Mouse (Mus musculus) stomach, postnatal 0 days (tissue): Measurements from ENCODE around the gene Ap2a1. TPM values are rescaled to one million over a fixed set of nuclear protein-coding genes. Genes with fewer than 3 reads are reported as not detected.
A peak's percentile ranks its signal among the peaks of the same experiment; 100 is the strongest.

ENCODE experiments used
- ATAC-seq: fragments of 200-750 bp; cut with Nextera tagmentation; 2 replicates; pipeline ENCODE4 v1.8.0; 2017; ENCODE audit not compliant: low FRiP score, low TSS enrichment
- DNase-seq: peaks from one replicate; pipeline ENCODE4 v3.0.0-alpha.2; 2016; ENCODE audit warnings: low spot score
- H3K27ac ChIP-seq: fragments of 300-500 bp; sonication (generic); replicated peaks from 2 replicates; pipeline ENCODE4 v1.5.1; 2014; ENCODE audit warnings: mild to moderate bottlenecking, control low read depth
- H3K27me3 ChIP-seq: fragments of 300-500 bp; sonication (generic); 2 replicates; pipeline ENCODE4 v1.6.1; 2014; ENCODE audit warnings: low read length; ENCODE audit not compliant: control insufficient read depth, insufficient read depth
- H3K36me3 ChIP-seq: fragments of 300-500 bp; sonication (generic); 2 replicates; pipeline ENCODE4 v1.6.1; 2014; ENCODE audit warnings: low read length, mixed read lengths; ENCODE audit not compliant: control insufficient read depth, insufficient read depth
- H3K4me1 ChIP-seq: fragments of 300-500 bp; sonication (generic); replicated peaks from 2 replicates; pipeline ENCODE4 v1.6.1; 2014; ENCODE audit warnings: antibody characterized with exemption; ENCODE audit not compliant: control insufficient read depth, insufficient read depth
- H3K4me2 ChIP-seq: fragments of 300-500 bp; sonication (generic); replicated peaks from 2 replicates; pipeline ENCODE4 v1.6.1; 2014; ENCODE audit warnings: low read depth, mild to moderate bottlenecking, control low read depth, moderate library complexity
- H3K4me3 ChIP-seq: fragments of 300-500 bp; sonication (generic); 2 replicates; pipeline ENCODE4 v1.5.1; 2014; ENCODE audit warnings: low read depth, low read length, control low read depth
- H3K9ac ChIP-seq: fragments of 300-500 bp; sonication (generic); 2 replicates; pipeline ENCODE4 v1.6.1; 2014; ENCODE audit warnings: mild to moderate bottlenecking, low read length, control low read depth, mixed read lengths
- H3K9me3 ChIP-seq: fragments of 300-500 bp; sonication (generic); 2 replicates; pipeline ENCODE4 v1.6.1; 2016; ENCODE audit warnings: low read length; ENCODE audit not compliant: control insufficient read depth
- CTCF ChIP-seq: IDR thresholded peaks from 2 replicates; pipeline ENCODE4 v1.5.1; 2016; ENCODE audit warnings: antibody characterized with exemption, low read depth, mild to moderate bottlenecking, moderate library complexity
- EP300 ChIP-seq: optimal IDR thresholded peaks from 2 replicates; pipeline ENCODE3; 2016; ENCODE audit warnings: antibody characterized with exemption
- WGBS: fragments of 180-500 bp; shearing (Covaris S2); extraction: QIAGEN DNeasy Blood & Tissue Kit; methylation state at CpG from one replicate; pipeline ENCODE4 v1.1.7; 2014; 5-methylcytosine and 5-hydroxymethylcytosine counted together
- polyA plus RNA-seq: library from polyadenylated mRNA; unstranded; fragments of >200 nt; fragmentation: Nextera tagmentation; extraction: Ambion mirVana; gene quantifications from 2 replicates; pipeline ENCODE4 v1.2.1, GENCODE M21; 2015

Ap2a1 gene
- polyA plus RNA-seq, 1 experiment from 2014 or later, result 29.3 TPM

DNA sequence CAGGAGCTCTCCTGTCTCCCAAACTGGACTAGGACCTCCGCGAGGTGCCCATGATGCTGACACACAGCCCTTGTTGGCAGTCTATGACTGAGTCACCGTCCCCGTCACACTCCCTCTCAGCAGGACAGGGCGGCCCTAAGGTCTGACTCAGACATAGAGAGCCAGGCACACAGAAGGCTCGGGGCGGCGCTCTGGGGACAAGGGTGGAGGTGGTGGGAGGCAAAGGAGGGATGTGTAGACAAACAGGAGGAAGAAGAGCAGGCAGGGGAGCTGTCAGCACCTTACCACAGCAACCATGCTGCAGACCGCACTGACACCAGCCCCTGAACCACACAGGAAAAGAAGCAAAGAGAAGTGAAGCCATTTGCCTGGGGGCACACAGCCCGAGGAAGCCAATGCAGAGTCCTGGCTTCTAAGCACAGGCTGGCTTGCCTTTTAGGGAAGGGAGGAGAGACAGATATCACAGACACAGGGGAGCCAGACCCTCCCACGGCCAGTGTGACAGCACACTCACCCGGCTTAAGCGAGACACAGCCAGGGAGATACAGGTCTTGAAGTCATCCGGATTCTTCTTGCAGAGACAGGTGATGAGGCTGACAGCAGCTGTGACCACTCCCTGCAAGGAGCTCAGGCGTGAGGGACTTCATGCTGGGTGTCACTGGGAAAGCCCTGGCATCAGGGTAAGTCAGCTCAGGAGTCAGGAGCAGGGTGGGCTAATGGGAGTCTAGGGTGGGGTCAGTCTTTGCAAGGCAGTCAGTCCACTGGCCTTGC is 20.4 kb downstream of the Ap2a1 start:
- WGBS, result 85% methylated on average over 15 of the region's 15 CpGs
- Histone ChIP-seq H3K4me2 (no peak overlapping the region), H3K27ac (no peak overlapping the region), H3K4me1 (no peaks in the 10 kb centered on the region), H3K27me3 (no peaks in the 10 kb centered on the region), H3K9ac (no peak overlapping the region), H3K4me3 (no peak overlapping the region), H3K36me3 (peaks cover 37% of the 10 kb centered on the region), H3K9me3 (no peaks in the 10 kb centered on the region)
- ATAC-seq (peak; percentile 56), DNase-seq (no peak)
- TF ChIP-seq CTCF (no peak), EP300 (no peak)

DNA sequence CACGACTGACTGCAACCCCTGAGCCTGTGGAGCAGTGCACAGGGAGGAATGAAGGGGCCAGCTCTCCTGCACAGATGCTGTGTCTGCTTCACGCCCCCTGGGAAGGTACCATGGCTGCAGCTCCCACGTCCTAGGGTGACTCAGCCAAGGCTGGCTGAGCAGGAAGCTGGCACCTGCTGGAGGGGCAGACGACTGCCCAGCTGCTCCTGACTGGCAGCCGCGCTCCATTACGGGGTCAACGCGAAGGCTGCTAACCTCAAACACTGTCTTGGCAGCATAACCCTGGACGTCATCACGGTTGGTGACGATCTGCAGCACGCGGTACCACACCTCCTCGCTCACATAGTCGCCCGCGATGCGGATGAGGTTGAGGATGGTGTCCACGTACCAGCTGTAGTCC is 23.9 kb downstream of the Ap2a1 start:
- no peak overlapping the region for H3K27ac ChIP-seq
- DNase-seq (no peak), ATAC-seq (no peak)
- no peaks in the 10 kb centered on the region for H3K9me3 ChIP-seq
- no peak overlapping the region for H3K4me2 ChIP-seq
- no peak overlapping the region for H3K9ac ChIP-seq
- WGBS, result 88% methylated on average over 20 of the region's 20 CpGs
- no peak overlapping the region for H3K4me3 ChIP-seq
- H3K36me3 ChIP-seq, result peaks cover 38% of the 10 kb centered on the region
- no peaks in the 10 kb centered on the region for H3K27me3 ChIP-seq
- no peak for TF ChIP-seq EP300
- TF ChIP-seq CTCF, result no peak
- no peaks in the 10 kb centered on the region; the same call in 1 of the 2 replicates for H3K4me1 ChIP-seq

DNA sequence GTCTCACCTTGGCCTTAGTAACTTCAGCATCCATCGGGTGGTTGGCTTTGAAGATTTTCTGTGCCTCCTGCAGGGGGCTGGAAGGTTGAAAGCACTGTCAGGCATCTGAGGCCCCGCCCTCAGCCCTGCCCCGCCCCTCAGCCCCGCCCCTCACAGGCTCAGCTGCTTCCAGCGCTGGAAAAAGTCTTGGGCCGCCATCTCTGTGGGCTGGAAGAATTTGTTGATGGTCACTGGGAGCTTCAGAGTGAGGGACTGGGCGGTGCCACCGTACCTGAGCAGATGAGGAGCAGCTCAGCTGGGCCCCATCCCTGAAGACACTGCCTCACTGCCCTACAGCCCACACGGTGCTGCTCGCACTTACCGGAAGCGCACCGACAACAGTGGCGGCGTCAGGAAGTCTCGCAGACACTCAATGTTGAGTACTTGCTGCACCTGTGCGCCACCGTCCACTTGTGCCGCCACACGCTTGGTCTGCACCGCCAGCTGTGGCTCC is 28.0 kb downstream of the Ap2a1 start:
- peak overlapping the region; percentile 54 for H3K4me2 ChIP-seq
- DNase-seq (peak; percentile 91), ATAC-seq (peak; percentile 59)
- H3K4me3 ChIP-seq, result peak overlapping the region; percentile 35
- WGBS, result 22% methylated on average over 20 of the region's 21 CpGs
- no peaks in the 10 kb centered on the region; the same call in none of the 2 replicates for H3K4me1 ChIP-seq
- H3K9ac ChIP-seq, result peak overlapping the region; percentile 35; the same call in 1 of the 2 replicates
- no peak for TF ChIP-seq EP300
- peak; percentile 61 for TF ChIP-seq CTCF
- H3K9me3 ChIP-seq, result no peaks in the 10 kb centered on the region
- H3K27ac ChIP-seq, result peak overlapping the region; percentile 73
- peaks cover 28% of the 10 kb centered on the region for H3K36me3 ChIP-seq
- H3K27me3 ChIP-seq, result no peaks in the 10 kb centered on the region

DNA sequence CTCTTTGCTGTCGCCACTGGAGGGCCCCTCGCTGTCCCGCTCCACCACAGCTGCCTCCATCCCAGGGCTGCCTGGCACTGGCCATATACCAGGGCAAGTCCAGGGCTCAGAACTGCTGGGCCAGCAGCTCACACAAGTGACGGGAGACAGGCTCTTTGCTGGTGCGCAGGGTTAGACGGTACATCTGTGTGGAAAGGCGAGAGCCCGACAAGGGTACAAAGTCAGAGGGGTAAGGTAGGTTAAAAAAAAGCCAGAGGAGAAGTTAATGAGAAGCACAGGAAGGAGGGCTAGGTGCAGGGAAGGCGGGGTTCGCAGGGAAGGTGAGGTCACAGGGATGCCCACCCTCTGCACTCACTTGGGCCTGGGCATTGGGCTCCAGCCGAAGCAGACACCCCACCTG is 28.7 kb downstream of the Ap2a1 start:
- 87% methylated on average over 11 of the region's 11 CpGs for WGBS
- no peaks in the 10 kb centered on the region; the same call in none of the 2 replicates for H3K4me1 ChIP-seq
- no peaks in the 10 kb centered on the region for H3K9me3 ChIP-seq
- no peak overlapping the region for H3K4me2 ChIP-seq
- H3K27me3 ChIP-seq, result no peaks in the 10 kb centered on the region
- no peak overlapping the region for H3K4me3 ChIP-seq
- TF ChIP-seq EP300 (no peak), CTCF (no peak)
- ATAC-seq, result no peak
- H3K27ac ChIP-seq, result no peak overlapping the region; the same call in 1 of the 2 replicates
- DNase-seq, result no peak
- H3K36me3 ChIP-seq, result peaks cover 25% of the 10 kb centered on the region
- H3K9ac ChIP-seq, result no peak overlapping the region

DNA sequence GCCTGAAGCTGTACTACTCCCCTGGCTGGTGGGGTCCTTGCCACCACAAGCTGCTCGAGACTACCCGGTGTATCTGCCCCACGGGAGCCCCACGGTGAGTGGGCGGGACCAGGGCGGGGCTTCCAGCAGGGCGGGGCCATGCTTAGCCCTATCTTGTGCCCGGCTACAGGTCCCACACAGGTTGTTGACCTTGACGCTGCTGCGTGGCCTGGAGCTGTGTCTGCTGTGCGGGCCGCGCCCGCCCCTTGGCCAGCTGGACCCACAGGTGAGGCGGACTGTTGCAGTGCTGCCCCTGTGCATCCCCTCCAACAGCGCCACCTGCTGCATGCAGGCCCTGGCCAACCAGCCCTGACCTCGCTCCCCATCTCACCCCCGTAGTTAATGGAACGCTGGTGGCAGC is 30.7 kb downstream of the Ap2a1 start:
- H3K9ac ChIP-seq, result no peak overlapping the region
- no peaks in the 10 kb centered on the region for H3K9me3 ChIP-seq
- no peaks in the 10 kb centered on the region; the same call in none of the 2 replicates for H3K4me1 ChIP-seq
- TF ChIP-seq CTCF (peak; percentile 64), EP300 (no peak)
- H3K36me3 ChIP-seq, result peaks cover 6% of the 10 kb centered on the region
- H3K4me3 ChIP-seq, result no peak overlapping the region
- ATAC-seq (peak; percentile 25), DNase-seq (peak; percentile 78)
- H3K27me3 ChIP-seq, result no peaks in the 10 kb centered on the region
- no peak overlapping the region for H3K27ac ChIP-seq
- 33% methylated on average over 19 of the region's 19 CpGs for WGBS
- H3K4me2 ChIP-seq, result peak overlapping the region; percentile 29

DNA sequence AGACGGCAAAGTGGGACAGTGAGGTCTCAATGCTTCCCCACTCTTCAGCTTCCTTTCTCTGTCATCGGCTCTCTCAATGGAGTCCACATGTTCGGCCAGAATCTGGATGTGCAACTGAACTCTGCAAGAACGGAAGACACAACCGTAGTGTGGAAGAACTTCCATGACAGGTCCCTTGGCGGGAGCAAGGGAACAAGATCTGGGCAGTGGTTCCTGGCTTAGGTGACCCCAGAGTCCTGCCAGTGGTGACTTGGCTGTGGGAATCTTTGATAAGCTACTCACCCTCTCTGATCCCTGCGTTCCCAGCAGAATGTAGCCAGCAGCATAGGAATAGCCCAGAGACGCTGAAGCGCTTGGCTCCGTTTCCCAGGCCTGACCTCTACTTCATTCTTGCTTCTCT is 32.8 kb downstream of the Ap2a1 start:
- Histone ChIP-seq H3K4me2 (peak overlapping the region; percentile 72), H3K36me3 (peaks cover 5% of the 10 kb centered on the region), H3K9me3 (no peaks in the 10 kb centered on the region), H3K4me1 (no peaks in the 10 kb centered on the region; the same call in none of the 2 replicates), H3K9ac (peak overlapping the region; percentile 67), H3K4me3 (peak overlapping the region; percentile 65), H3K27ac (peak overlapping the region; percentile 86), H3K27me3 (no peaks in the 10 kb centered on the region)
- TF ChIP-seq CTCF (no peak), EP300 (no peak)
- DNase-seq, result no peak
- WGBS, result 28% methylated on average over 10 of the region's 10 CpGs
- ATAC-seq, result no peak
